Mouse (Mus musculus): ENCODE measurements around the gene Spsb2. TPM values are rescaled to one million over a fixed set of nuclear protein-coding genes. Genes with fewer than 3 reads are reported as not detected.
"Not testable (repeated sequence)": the region's sequence is repeated elsewhere in the genome, so short reads cannot be mapped to it uniquely, and the experiment has no call there.

The Spsb2 gene
- polyA plus RNA-seq, 1 experiment from 2014 or later, result 4.7 TPM

- ATAC-seq (no peak), DNase-seq (ENCODE audit: low spot score) (no peak)
- Histone ChIP-seq H3K4me3 (ENCODE audit: low read depth, low read length) (no peak overlapping the region), H3K27me3 (replicated peaks; ENCODE audit: control insufficient read depth, insufficient read depth, low read length) (no peaks in the 10 kb centered on the region), H3K27ac (ENCODE audit: low read depth, low read length) (no peak overlapping the region), H3K9ac (ENCODE audit: low read length) (no peak overlapping the region), H3K36me3 (ENCODE audit: control insufficient read depth, insufficient read depth, low read length) (no peaks in the 10 kb centered on the region), H3K4me2 (ENCODE audit: low read length) (no peak overlapping the region), H3K9me3 (replicated peaks; ENCODE audit: control insufficient read depth, low read length) (no peaks in the 10 kb centered on the region), H3K4me1 (ENCODE audit: control insufficient read depth, insufficient read depth, low read length) (no peaks in the 10 kb centered on the region)
- 79% methylated on average over 4 of the region's 4 CpGs for WGBS
Measured at GRCm38 (mm10) chr6:124790121-124790520, 18.3 kb upstream of the Spsb2 start.

- Histone ChIP-seq H3K27me3 (replicated peaks; ENCODE audit: control insufficient read depth, insufficient read depth, low read length) (no peaks in the 10 kb centered on the region), H3K36me3 (ENCODE audit: control insufficient read depth, insufficient read depth, low read length) (no peaks in the 10 kb centered on the region), H3K4me2 (ENCODE audit: low read length) (no peak overlapping the region), H3K4me3 (ENCODE audit: low read depth, low read length) (no peak overlapping the region), H3K9me3 (replicated peaks; ENCODE audit: control insufficient read depth, low read length) (no peaks in the 10 kb centered on the region), H3K9ac (ENCODE audit: low read length) (no peak overlapping the region), H3K27ac (ENCODE audit: low read depth, low read length) (no peak overlapping the region), H3K4me1 (ENCODE audit: control insufficient read depth, insufficient read depth, low read length) (no peaks in the 10 kb centered on the region)
- ATAC-seq (no peak), DNase-seq (ENCODE audit: low spot score) (no peak)
- WGBS, result 87% methylated on average over 3 of the region's 3 CpGs
Measured at GRCm38 (mm10) chr6:124791911-124792310, 16.6 kb upstream of the Spsb2 start.

DNA sequence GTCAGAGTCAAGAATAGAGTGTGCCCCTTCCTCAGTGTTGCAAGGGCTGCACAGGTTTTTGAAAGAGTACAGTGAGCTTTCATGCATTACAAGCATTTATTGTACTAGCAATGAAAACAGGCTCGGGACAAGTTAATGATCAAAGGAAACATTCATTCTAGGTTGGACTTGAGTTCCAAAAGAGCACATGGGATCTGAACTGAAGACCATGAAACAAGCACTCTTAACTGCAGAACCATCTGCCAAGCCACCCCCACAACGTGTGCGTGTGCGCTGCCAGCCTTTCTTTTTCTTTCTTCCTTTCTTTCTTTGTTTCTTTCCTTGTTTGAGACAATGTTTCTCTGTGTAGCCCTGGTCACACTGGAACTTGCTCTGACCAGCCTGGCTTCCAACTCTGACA lies 12.7 kb upstream of the Spsb2 start:
- no peak for DNase-seq (ENCODE audit: low spot score)
- no peak overlapping the region for H3K4me2 ChIP-seq (ENCODE audit: low read length)
- H3K36me3 ChIP-seq (ENCODE audit: control insufficient read depth, insufficient read depth, low read length), result no peaks in the 10 kb centered on the region
- 48% methylated on average over 4 of the region's 4 CpGs for WGBS
- no peak overlapping the region for H3K9ac ChIP-seq (ENCODE audit: low read length)
- H3K4me3 ChIP-seq (ENCODE audit: low read depth, low read length), result no peak overlapping the region
- H3K27me3 ChIP-seq (replicated peaks; ENCODE audit: control insufficient read depth, insufficient read depth, low read length), result no peaks in the 10 kb centered on the region
- H3K4me1 ChIP-seq (ENCODE audit: control insufficient read depth, insufficient read depth, low read length), result no peaks in the 10 kb centered on the region
- ATAC-seq, result no peak
- H3K9me3 ChIP-seq (replicated peaks; ENCODE audit: control insufficient read depth, low read length), result no peaks in the 10 kb centered on the region
- no peak overlapping the region for H3K27ac ChIP-seq (ENCODE audit: low read depth, low read length)

DNA sequence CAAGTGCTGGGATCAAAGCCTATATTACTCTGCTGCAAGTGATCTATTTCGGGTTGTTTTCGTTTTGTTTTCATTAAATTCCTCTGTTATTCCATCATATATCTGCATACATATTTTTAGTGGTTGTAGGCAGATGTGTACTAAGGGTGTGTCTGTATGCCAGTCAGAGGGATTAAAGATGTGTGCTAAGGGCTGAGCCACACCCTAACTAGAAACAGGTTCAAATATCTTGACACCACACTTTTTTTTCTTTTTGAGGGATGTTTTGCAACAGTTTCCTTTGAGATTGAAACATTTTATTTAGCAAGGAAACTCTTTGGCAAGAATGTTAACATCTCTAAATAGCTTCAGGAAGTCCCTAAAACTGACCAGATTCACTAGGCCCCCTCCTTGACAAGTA lies 12.3 kb upstream of the Spsb2 start:
- H3K9me3 ChIP-seq (replicated peaks; ENCODE audit: control insufficient read depth, low read length), result no peaks in the 10 kb centered on the region
- 92% methylated on average over 2 of the region's 2 CpGs for WGBS
- H3K27me3 ChIP-seq (replicated peaks; ENCODE audit: control insufficient read depth, insufficient read depth, low read length), result no peaks in the 10 kb centered on the region
- no peaks in the 10 kb centered on the region for H3K36me3 ChIP-seq (ENCODE audit: control insufficient read depth, insufficient read depth, low read length)
- no peak overlapping the region for H3K4me2 ChIP-seq (ENCODE audit: low read length)
- ATAC-seq (no peak), DNase-seq (ENCODE audit: low spot score) (no peak)
- no peak overlapping the region for H3K9ac ChIP-seq (ENCODE audit: low read length)
- no peaks in the 10 kb centered on the region for H3K4me1 ChIP-seq (ENCODE audit: control insufficient read depth, insufficient read depth, low read length)
- H3K4me3 ChIP-seq (ENCODE audit: low read depth, low read length), result no peak overlapping the region
- no peak overlapping the region for H3K27ac ChIP-seq (ENCODE audit: low read depth, low read length)

GRCm38 (mm10) chr6:124802400-124802799 lies 6.1 kb upstream of the Spsb2 start:
- H3K9ac ChIP-seq (ENCODE audit: low read length); ATAC-seq; H3K4me3 ChIP-seq (ENCODE audit: low read depth, low read length); DNase-seq (ENCODE audit: low spot score); H3K4me2 ChIP-seq (ENCODE audit: low read length); H3K27me3 ChIP-seq (replicated peaks; ENCODE audit: control insufficient read depth, insufficient read depth, low read length); H3K4me1 ChIP-seq (ENCODE audit: control insufficient read depth, insufficient read depth, low read length); H3K9me3 ChIP-seq (replicated peaks; ENCODE audit: control insufficient read depth, low read length); H3K27ac ChIP-seq (ENCODE audit: low read depth, low read length); H3K36me3 ChIP-seq (ENCODE audit: control insufficient read depth, insufficient read depth, low read length): not testable (repeated sequence)
- WGBS, result 20% methylated on average over 5 of the region's 9 CpGs

DNA sequence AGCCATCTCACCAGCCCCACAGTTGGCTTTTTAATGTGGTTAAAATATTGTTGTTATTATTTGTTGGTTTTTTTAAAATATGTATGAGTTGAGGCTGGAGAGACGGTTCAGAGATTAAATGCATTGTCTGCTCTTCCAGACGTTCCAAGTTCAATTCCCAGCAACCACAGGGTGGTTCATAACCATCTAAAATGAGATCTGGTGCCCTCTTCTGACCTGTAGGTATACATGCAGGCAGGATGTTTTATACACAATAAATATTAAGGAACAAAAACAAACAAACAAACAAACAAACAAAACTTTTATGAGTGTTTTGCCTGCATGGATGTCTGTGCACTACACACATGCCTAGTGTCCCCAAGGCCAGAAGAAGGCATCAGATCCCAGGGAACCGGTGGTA lies 5.4 kb upstream of the Spsb2 start:
- Histone ChIP-seq H3K9ac (ENCODE audit: low read length) (no peak overlapping the region), H3K27me3 (replicated peaks; ENCODE audit: control insufficient read depth, insufficient read depth, low read length) (no peaks in the 10 kb centered on the region), H3K4me1 (ENCODE audit: control insufficient read depth, insufficient read depth, low read length) (peaks cover 3% of the 10 kb centered on the region; the same call in 1 of the 2 replicates), H3K4me3 (ENCODE audit: low read depth, low read length) (no peak overlapping the region), H3K9me3 (replicated peaks; ENCODE audit: control insufficient read depth, low read length) (no peaks in the 10 kb centered on the region), H3K36me3 (ENCODE audit: control insufficient read depth, insufficient read depth, low read length) (no peaks in the 10 kb centered on the region), H3K27ac (ENCODE audit: low read depth, low read length) (no peak overlapping the region), H3K4me2 (ENCODE audit: low read length) (no peak overlapping the region)
- WGBS, result 79% methylated on average over 3 of the region's 3 CpGs
- DNase-seq (ENCODE audit: low spot score) (no peak), ATAC-seq (no peak)

DNA sequence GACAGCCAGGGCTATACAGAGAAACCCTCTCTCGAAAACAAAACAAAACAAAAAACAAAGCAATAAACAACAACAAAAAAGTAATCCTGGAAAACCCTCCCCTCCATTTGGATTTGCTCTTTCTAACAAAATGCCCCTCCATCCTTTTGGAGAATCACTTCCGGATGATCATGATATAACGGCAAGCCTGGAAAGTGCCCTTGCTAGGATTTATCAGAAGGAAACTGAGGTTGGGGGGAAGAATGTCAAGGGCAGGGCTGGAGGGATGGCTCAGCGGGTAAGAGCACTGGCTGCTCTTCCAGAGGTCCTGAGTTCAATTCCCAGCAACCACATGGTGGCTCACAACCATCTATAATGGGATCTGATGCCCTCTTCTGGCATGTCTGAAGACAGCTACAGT lies 4.8 kb upstream of the Spsb2 start:
- 95% methylated on average over 4 of the region's 4 CpGs for WGBS
- not testable (repeated sequence) for H3K4me3 ChIP-seq (ENCODE audit: low read depth, low read length); H3K4me2 ChIP-seq (ENCODE audit: low read length); H3K4me1 ChIP-seq (ENCODE audit: control insufficient read depth, insufficient read depth, low read length); H3K27ac ChIP-seq (ENCODE audit: low read depth, low read length); H3K9me3 ChIP-seq (replicated peaks; ENCODE audit: control insufficient read depth, low read length); H3K36me3 ChIP-seq (ENCODE audit: control insufficient read depth, insufficient read depth, low read length); H3K27me3 ChIP-seq (replicated peaks; ENCODE audit: control insufficient read depth, insufficient read depth, low read length); ATAC-seq; H3K9ac ChIP-seq (ENCODE audit: low read length); DNase-seq (ENCODE audit: low spot score)

DNA sequence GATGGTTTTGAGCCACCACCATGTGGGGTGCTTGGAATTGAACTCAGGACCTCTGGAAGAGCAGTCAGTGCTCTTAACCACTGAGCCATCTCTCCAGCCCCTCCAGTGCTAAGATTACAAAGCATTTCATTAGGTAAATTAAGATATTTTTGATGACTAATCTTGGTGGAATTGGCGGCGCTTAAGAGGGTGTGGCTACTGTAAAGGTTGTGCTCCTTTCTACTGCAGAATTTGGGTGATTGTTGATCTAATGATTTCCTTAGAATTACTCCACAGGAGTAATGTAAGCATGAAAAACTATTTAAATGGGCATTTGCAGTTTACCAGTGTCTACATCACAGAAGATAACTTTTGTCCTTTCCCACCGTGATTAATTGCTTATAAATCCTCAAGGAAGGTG lies 4.1 kb upstream of the Spsb2 start:
- no peak overlapping the region for H3K4me3 ChIP-seq (ENCODE audit: low read depth, low read length)
- ATAC-seq (no peak), DNase-seq (ENCODE audit: low spot score) (no peak)
- no peak overlapping the region for H3K27ac ChIP-seq (ENCODE audit: low read depth, low read length)
- WGBS, result 87% methylated on average over 3 of the region's 3 CpGs
- no peaks in the 10 kb centered on the region for H3K9me3 ChIP-seq (replicated peaks; ENCODE audit: control insufficient read depth, low read length)
- no peaks in the 10 kb centered on the region for H3K27me3 ChIP-seq (replicated peaks; ENCODE audit: control insufficient read depth, insufficient read depth, low read length)
- H3K9ac ChIP-seq (ENCODE audit: low read length), result no peak overlapping the region
- H3K4me2 ChIP-seq (ENCODE audit: low read length), result no peak overlapping the region
- H3K4me1 ChIP-seq (ENCODE audit: control insufficient read depth, insufficient read depth, low read length), result peaks cover 8% of the 10 kb centered on the region
- H3K36me3 ChIP-seq (ENCODE audit: control insufficient read depth, insufficient read depth, low read length), result no peaks in the 10 kb centered on the region

DNA sequence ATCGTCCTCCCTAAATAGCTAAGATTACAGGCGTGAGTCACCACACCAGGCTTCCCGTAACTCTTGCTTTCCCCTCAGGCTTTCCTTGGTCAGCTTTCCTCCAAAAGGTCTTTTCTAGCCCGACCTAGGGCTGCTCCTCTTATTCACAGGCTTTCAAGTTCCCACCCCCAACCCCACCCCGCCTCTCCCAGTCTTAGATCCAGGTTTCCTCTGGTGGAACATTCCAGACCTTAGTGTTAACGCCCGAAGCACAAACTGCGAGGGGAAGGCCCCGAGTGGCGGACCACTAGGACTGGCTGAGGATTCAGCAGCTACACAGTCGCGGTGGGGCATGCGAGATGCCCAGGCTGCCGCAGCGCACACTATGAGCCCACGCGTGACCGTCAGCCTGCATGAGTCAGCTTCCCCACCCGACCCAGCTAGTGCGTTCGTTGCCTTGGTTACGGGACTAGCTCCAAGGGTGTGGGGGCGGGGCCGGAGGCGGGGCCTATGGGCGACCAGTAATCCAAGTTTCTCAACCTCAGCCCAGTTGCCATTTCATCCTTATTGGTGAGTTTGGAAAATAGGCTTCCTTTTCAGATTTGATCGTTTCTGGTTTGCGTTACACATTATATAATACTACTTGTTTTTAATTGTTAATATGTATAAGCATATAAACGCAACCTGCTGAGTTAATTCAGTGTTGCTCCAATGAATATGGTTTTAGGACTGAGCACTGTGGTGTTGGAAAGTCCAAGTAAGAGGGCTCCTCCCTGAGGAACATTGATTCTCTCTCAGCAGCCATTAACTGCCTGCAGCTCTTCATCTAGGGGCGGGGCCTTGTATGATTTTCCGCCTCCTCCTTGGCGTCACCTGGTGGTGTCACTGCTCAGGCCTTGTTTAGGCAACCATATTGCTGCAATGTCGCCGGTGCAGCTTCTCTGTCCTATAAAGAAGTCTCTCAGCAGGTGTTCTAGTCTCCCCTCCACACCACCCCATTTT lies 2.8 kb upstream of the Spsb2 start:
- H3K36me3 ChIP-seq (ENCODE audit: control insufficient read depth, insufficient read depth, low read length), result 0 out of 2 replicates have a peak, but pooled peaks cover 7% of the 10 kb centered on the region
- DNase-seq (ENCODE audit: low spot score), result peak; percentile 96
- peak overlapping the region; percentile 31 for H3K27ac ChIP-seq (ENCODE audit: low read depth, low read length)
- peak overlapping the region; percentile 30 for H3K4me3 ChIP-seq (ENCODE audit: low read depth, low read length)
- no peaks in the 10 kb centered on the region for H3K27me3 ChIP-seq (replicated peaks; ENCODE audit: control insufficient read depth, insufficient read depth, low read length)
- H3K4me1 ChIP-seq (ENCODE audit: control insufficient read depth, insufficient read depth, low read length), result peaks cover 11% of the 10 kb centered on the region
- H3K9me3 ChIP-seq (replicated peaks; ENCODE audit: control insufficient read depth, low read length), result no peaks in the 10 kb centered on the region
- 2% methylated on average over 34 of the region's 34 CpGs for WGBS
- peak overlapping the region; percentile 47; the same call in 1 of the 2 replicates for H3K9ac ChIP-seq (ENCODE audit: low read length)
- peak; percentile 81 for ATAC-seq
- peak overlapping the region; percentile 60 for H3K4me2 ChIP-seq (ENCODE audit: low read length)

All from forebrain, embryonic 14.5 days (tissue).